Mouse (Mus musculus) stomach, embryonic 14.5 days (tissue): Measurements from ENCODE around the gene Dpf3. TPM values are rescaled to one million over a fixed set of nuclear protein-coding genes. Genes with fewer than 3 reads are reported as not detected.

Experiments used
- ATAC-seq: fragments of 200-750 bp; cut with Nextera tagmentation; 2 replicates; pipeline ENCODE4 v1.8.0; 2017; ENCODE audit warnings: low read depth, moderate TSS enrichment; ENCODE audit not compliant: insufficient number of reproducible peaks, insufficient read depth, low FRiP score
- H3K27ac ChIP-seq: fragments of 300-500 bp; sonication (generic); 2 replicates; pipeline ENCODE4 v1.5.1; 2014; ENCODE audit warnings: mild to moderate bottlenecking, low read length, moderate library complexity, mixed read lengths
- H3K27me3 ChIP-seq: fragments of 300-500 bp; sonication (generic); 2 replicates; pipeline ENCODE4 v1.6.1; 2014; ENCODE audit warnings: low read length, control low read depth, mixed read lengths; ENCODE audit not compliant: control insufficient read depth, insufficient read depth
- H3K36me3 ChIP-seq: fragments of 300-500 bp; sonication (generic); 2 replicates; pipeline ENCODE4 v1.6.1; 2014; ENCODE audit warnings: mild to moderate bottlenecking, control low read depth, low read length, moderate library complexity, mixed read lengths; ENCODE audit not compliant: control insufficient read depth, insufficient read depth
- H3K4me1 ChIP-seq: fragments of 300-500 bp; sonication (generic); 2 replicates; pipeline ENCODE4 v1.6.1; 2014; ENCODE audit warnings: low read length, control low read depth, mixed read lengths; ENCODE audit not compliant: control insufficient read depth, insufficient read depth
- H3K4me2 ChIP-seq: fragments of 300-500 bp; sonication (generic); replicated peaks from 2 replicates; pipeline ENCODE4 v1.6.1; 2014; ENCODE audit warnings: low read depth, low read length, control low read depth
- H3K4me3 ChIP-seq: fragments of 300-500 bp; sonication (generic); 2 replicates; pipeline ENCODE4 v1.5.1; 2014; ENCODE audit warnings: low read depth, low read length, control low read depth
- H3K9ac ChIP-seq: fragments of 300-500 bp; sonication (generic); replicated peaks from 2 replicates; pipeline ENCODE4 v1.6.1; 2014; ENCODE audit warnings: low read depth, mild to moderate bottlenecking, control low read depth, low read length, moderate library complexity, mixed read lengths
- H3K9me3 ChIP-seq: fragments of 300-500 bp; sonication (generic); 2 replicates; pipeline ENCODE4 v1.6.1; 2016; ENCODE audit warnings: low read depth, low read length, control low read depth; ENCODE audit not compliant: control insufficient read depth
- WGBS: fragments of 180-500 bp; shearing (Covaris S2); extraction: QIAGEN DNeasy Blood & Tissue Kit; methylation state at CpG from one replicate; pipeline ENCODE4 v1.1.7; 2014; 5-methylcytosine and 5-hydroxymethylcytosine counted together
- polyA plus RNA-seq: library from polyadenylated mRNA; unstranded; fragments of >200 nt; fragmentation: Nextera tagmentation; extraction: Ambion mirVana; gene quantifications from 2 replicates; pipeline ENCODE4 v1.2.1, GENCODE M21; 2014

Gene Dpf3
- polyA plus RNA-seq, 1 experiment from 2014 or later, result 4.1 TPM

- Histone ChIP-seq H3K9ac (no peak overlapping the region), H3K4me2 (no peak overlapping the region), H3K27me3 (no peaks in the 10 kb centered on the region), H3K27ac (no peak overlapping the region), H3K4me3 (no peak overlapping the region), H3K36me3 (no peaks in the 10 kb centered on the region), H3K9me3 (no peaks in the 10 kb centered on the region), H3K4me1 (peaks cover 3% of the 10 kb centered on the region; the same call in 1 of the 2 replicates)
- 61% methylated on average over 5 of the region's 5 CpGs for WGBS
- no peak for ATAC-seq
Measured at GRCm38 (mm10) chr12:83210294-83210693, 277.2 kb downstream of the Dpf3 start.

- WGBS, result 29% methylated on average over 6 of the region's 6 CpGs
- no peak overlapping the region for H3K27ac ChIP-seq
- H3K4me1 ChIP-seq, result peaks cover 3% of the 10 kb centered on the region; the same call in 1 of the 2 replicates
- no peaks in the 10 kb centered on the region for H3K27me3 ChIP-seq
- H3K4me2 ChIP-seq, result no peak overlapping the region
- no peak for ATAC-seq
- no peaks in the 10 kb centered on the region for H3K36me3 ChIP-seq
- no peaks in the 10 kb centered on the region for H3K9me3 ChIP-seq
- no peak overlapping the region for H3K4me3 ChIP-seq
- H3K9ac ChIP-seq, result no peak overlapping the region
Measured at GRCm38 (mm10) chr12:83209461-83209860, 278.1 kb downstream of the Dpf3 start.

- 63% methylated on average over 6 of the region's 6 CpGs for WGBS
- Histone ChIP-seq H3K4me2 (no peak overlapping the region), H3K36me3 (no peaks in the 10 kb centered on the region), H3K4me3 (no peak overlapping the region), H3K4me1 (peaks cover 3% of the 10 kb centered on the region; the same call in 1 of the 2 replicates), H3K27ac (no peak overlapping the region), H3K27me3 (no peaks in the 10 kb centered on the region), H3K9me3 (no peaks in the 10 kb centered on the region), H3K9ac (no peak overlapping the region)
- ATAC-seq, result no peak
Measured at GRCm38 (mm10) chr12:83208841-83209240, 278.7 kb downstream of the Dpf3 start.

GRCm38 (mm10) chr12:83208011-83208410 lies 279.5 kb downstream of the Dpf3 start:
- no peak overlapping the region for H3K9ac ChIP-seq

DNA sequence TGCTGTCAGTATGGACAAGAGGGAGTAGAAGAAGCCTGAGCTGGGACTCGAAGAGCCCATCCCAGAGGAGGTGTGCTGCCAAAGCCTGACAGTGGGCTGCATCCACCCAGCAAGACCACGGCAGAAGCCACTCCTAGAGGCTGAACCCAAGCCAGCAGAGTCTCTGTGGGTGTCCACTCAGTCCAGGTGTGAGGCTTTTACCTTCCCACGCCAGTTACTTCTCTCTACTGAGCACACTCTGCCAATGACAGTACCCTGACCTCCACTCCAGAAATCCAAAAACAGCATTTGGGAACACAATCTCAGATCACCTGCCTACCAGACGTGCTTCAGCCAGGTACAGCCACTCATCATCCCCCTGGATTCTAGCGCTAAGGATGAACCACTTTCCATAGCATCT lies 280.0 kb downstream of the Dpf3 start:
- WGBS, result 68% methylated on average over 5 of the region's 5 CpGs
- no peaks in the 10 kb centered on the region for H3K36me3 ChIP-seq
- no peak overlapping the region for H3K4me2 ChIP-seq
- ATAC-seq, result no peak
- no peaks in the 10 kb centered on the region for H3K9me3 ChIP-seq
- no peak overlapping the region for H3K27ac ChIP-seq
- peaks cover 3% of the 10 kb centered on the region; the same call in 1 of the 2 replicates for H3K4me1 ChIP-seq
- no peak overlapping the region for H3K9ac ChIP-seq
- no peaks in the 10 kb centered on the region for H3K27me3 ChIP-seq
- H3K4me3 ChIP-seq, result no peak overlapping the region

More at GRCm38 (mm10) chr12:83208011-83208410, 279.5 kb downstream of the Dpf3 start:
- 66% methylated on average over 8 of the region's 8 CpGs for WGBS
- Histone ChIP-seq H3K27me3 (no peaks in the 10 kb centered on the region), H3K4me2 (no peak overlapping the region), H3K36me3 (no peaks in the 10 kb centered on the region), H3K9me3 (no peaks in the 10 kb centered on the region), H3K27ac (no peak overlapping the region), H3K4me1 (peaks cover 3% of the 10 kb centered on the region; the same call in 1 of the 2 replicates), H3K4me3 (no peak overlapping the region)
- ATAC-seq, result no peak

GRCm38 (mm10) chr12:83206866-83207265 lies 280.6 kb downstream of the Dpf3 start:
- H3K4me2 ChIP-seq, result no peak overlapping the region
- no peak for ATAC-seq
- no peak overlapping the region for H3K4me3 ChIP-seq
- H3K9me3 ChIP-seq, result no peaks in the 10 kb centered on the region
- no peaks in the 10 kb centered on the region for H3K36me3 ChIP-seq
- H3K9ac ChIP-seq, result no peak overlapping the region
- no peaks in the 10 kb centered on the region for H3K27me3 ChIP-seq
- H3K27ac ChIP-seq, result no peak overlapping the region
- peaks cover 3% of the 10 kb centered on the region; the same call in 1 of the 2 replicates for H3K4me1 ChIP-seq
- WGBS, result 62% methylated on average over 6 of the region's 6 CpGs

DNA sequence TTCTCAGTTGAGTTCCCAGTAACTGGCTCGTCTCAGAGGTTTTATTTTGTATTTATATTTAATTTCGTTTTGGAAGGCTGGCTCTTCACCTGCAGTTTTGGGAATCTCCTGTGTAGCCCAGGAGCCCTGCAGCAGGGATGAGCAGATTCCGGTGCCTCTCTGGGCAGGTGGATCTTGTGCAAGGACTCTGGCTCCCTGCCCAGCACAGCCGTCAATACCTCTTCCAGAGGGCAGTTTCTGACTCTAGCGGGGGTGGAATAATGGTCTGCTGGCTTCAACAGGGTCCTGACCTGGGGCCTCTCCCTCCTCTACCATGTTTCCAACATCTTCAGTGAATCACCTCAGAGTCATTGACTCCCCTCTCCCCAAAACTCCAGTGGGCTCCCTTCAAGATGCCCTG lies 283.2 kb downstream of the Dpf3 start:
- Histone ChIP-seq H3K4me2 (no peak overlapping the region), H3K9me3 (no peaks in the 10 kb centered on the region), H3K36me3 (no peaks in the 10 kb centered on the region), H3K4me3 (no peak overlapping the region), H3K27ac (no peak overlapping the region), H3K9ac (no peak overlapping the region), H3K4me1 (0 out of 2 replicates have a peak, but pooled peaks cover 4% of the 10 kb centered on the region), H3K27me3 (no peaks in the 10 kb centered on the region)
- 45% methylated on average over 5 of the region's 5 CpGs for WGBS
- no peak for ATAC-seq

- no peak for ATAC-seq
- 23% methylated on average over 3 of the region's 3 CpGs for WGBS
Measured at GRCm38 (mm10) chr12:83201674-83202073, 285.8 kb downstream of the Dpf3 start.

DNA sequence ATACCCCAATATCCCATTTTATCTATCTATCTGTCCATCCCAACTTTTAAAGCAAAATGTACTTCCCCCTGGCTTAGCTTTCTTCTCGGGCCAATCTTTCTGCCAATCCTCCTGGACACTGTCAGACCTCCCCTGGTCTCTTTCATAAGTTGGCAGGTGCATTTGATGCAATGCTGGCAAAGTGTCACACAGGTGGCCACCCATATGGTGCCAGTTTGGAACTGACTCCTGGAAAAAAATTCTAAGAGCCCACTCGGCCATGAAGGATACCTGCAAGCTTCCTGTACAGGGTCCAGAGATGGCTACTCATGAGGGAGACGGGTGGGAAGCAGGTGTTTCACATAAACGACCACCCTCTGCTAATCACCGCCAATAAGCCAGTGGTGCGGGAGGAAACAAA lies 307.0 kb downstream of the Dpf3 start:
- Histone ChIP-seq H3K4me3 (no peak overlapping the region), H3K9ac (no peak overlapping the region), H3K4me1 (no peaks in the 10 kb centered on the region), H3K4me2 (no peak overlapping the region), H3K27me3 (no peaks in the 10 kb centered on the region), H3K36me3 (no peaks in the 10 kb centered on the region), H3K9me3 (no peaks in the 10 kb centered on the region), H3K27ac (no peak overlapping the region)
- WGBS, result 75% methylated on average over 6 of the region's 6 CpGs
- ATAC-seq, result no peak

More at GRCm38 (mm10) chr12:83201674-83202073, 285.8 kb downstream of the Dpf3 start:
- Histone ChIP-seq H3K9me3 (no peaks in the 10 kb centered on the region), H3K27ac (no peak overlapping the region), H3K4me3 (no peak overlapping the region), H3K9ac (no peak overlapping the region), H3K36me3 (no peaks in the 10 kb centered on the region), H3K27me3 (no peaks in the 10 kb centered on the region), H3K4me2 (no peak overlapping the region), H3K4me1 (0 out of 2 replicates have a peak, but pooled peaks cover 4% of the 10 kb centered on the region)
